Mouse (Mus musculus) ES-E14 (cell line): ENCODE measurements around the gene Nanos1.

ENCODE experiments used
- HCFC1 ChIP-seq: IDR thresholded peaks from 2 replicates; pipeline ENCODE4 v1.6.1; 2012; ENCODE audit warnings: low read length, inconsistent platforms, borderline replicate concordance; ENCODE audit not compliant: insufficient read depth
- MAFK ChIP-seq: IDR thresholded peaks from 2 replicates; pipeline ENCODE4 v1.6.1; 2014; ENCODE audit warnings: mild to moderate bottlenecking, low read depth, low read length, inconsistent platforms; ENCODE audit not compliant: insufficient read depth
- ZNF384 ChIP-seq: IDR thresholded peaks from 2 replicates; pipeline ENCODE4 v1.6.1; 2012; ENCODE audit warnings: low read depth, low read length, inconsistent platforms

DNA sequence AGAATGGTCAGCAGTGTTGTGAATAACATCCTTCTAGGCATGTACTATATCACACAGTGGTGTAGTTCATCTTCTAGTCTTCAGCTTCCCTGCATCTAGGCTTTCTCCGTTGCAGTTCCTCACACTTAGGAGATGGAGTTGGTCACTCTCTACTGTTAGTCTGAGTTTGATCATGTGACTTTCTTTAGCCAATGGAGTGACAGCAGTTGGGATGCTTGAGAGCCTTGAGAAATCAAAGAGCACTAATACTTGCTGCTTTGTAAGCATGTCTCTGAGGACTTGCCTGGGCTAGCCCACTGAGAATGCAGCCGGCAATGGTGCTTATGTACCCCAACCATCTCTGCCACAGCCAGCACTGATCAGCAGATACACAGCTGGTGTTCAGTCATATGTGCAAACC, 43.2 kb upstream of the Nanos1 start:
- no peak for TF ChIP-seq MAFK
- no peak for TF ChIP-seq ZNF384
- TF ChIP-seq HCFC1, result no peak
